Mouse (Mus musculus): ENCODE results near the gene Cd83. TPM values are rescaled to one million over a fixed set of nuclear protein-coding genes. Genes with fewer than 3 reads are reported as not detected.

Cd83 gene
- polyA plus RNA-seq, 1 experiment from 2014 or later: not detected

DNA sequence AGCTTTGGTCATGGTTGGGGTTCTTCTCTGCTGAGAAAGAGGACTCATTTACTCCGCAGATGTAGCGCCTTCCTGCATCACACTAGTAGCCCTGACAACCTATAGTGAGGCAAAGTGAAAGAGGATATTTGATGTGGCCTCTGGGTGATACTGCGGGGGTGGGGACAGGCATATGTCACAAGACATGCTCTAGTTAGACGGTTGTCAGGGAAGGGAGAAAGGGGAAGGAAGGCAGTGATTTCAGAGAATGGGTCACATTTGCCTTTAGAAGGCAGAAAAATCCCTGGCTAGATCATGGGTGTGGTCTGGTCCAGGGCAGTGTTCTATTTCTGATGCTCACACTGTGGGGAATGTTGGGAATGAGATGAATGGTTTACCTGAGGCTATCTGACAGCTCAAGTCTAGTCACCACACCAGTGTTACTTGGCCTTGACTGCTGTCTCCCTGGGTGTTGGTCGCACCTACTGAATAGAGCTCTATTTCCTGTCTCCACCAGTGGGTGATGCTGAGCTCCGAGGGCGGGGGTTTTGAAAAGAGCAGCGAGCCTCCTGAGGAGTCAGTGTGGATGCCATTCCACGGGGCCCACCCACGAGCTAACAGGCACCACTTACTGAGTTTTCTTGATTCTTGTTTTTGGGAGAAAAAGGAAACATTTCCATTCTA, 4.5 kb downstream of the Cd83 start:
- H3K27me3 ChIP-seq: peaks cover 18% of the 10 kb centered on the region
- in situ Hi-C loops (cut with MboI; ENCODE audit: low pct_unique_long_range_greater_than_20kb): no loop called here
- ATAC-seq (no peak), DNase-seq (ENCODE audit: low read depth, low spot score) (no peak)
- CTCF ChIA-PET: interaction anchor here (0.9 kb wide), 1 partner anchor 10 kb away, joined by 4 read pairs; no protein-coding TSS in a partner anchor
- POLR2A ChIA-PET: no interaction called here
- no peak for TF ChIP-seq CTCF (IDR thresholded peaks at IDR 0.05)

DNA sequence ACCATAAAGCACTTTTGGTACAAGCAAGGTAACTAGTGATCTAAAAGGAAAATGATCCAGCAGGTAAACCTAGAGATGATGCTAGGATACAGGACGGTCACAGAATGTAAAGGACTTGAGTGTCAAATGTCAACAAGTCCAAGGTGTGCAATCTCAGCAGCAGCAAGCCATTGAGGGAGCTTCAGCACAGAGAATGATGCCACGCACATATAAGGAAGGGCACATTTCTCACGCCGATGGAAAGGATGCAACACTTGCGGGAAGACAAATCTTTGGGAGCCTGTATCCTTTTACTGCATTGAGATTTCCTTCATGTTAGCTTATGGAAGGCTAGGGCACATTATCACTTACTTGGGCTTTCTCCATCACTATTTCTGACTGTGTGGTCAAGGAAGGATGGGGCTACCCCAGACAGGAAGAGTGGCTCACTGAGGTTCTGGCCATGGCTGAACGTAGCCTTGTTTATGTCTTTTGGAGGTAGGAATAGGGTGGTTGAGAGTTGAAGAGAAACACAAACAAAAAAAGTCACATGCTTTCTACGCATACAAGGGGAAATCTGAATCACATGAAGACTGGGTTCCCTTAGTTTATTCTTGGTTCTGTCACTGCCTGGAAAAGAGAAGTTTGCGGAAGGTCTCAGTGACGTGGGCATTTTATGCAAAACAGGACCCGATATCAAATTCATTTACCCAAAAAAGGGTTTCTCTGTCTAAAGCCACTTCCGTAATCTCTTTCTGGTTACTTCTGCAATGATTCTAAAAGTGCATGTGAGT, 5.8 kb downstream of the Cd83 start:
- POLR2A ChIA-PET: no interaction called here
- peaks cover 23% of the 10 kb centered on the region for H3K27me3 ChIP-seq
- DNase-seq (ENCODE audit: low read depth, low spot score) (no peak), ATAC-seq (no peak)
- CTCF ChIA-PET: interaction anchor here (1.4 kb wide), 1 partner anchor 11 kb away, joined by 6 read pairs; no protein-coding TSS in a partner anchor
- no peak for TF ChIP-seq CTCF (IDR thresholded peaks at IDR 0.05)
- in situ Hi-C loops (cut with MboI; ENCODE audit: low pct_unique_long_range_greater_than_20kb): no loop called here

DNA sequence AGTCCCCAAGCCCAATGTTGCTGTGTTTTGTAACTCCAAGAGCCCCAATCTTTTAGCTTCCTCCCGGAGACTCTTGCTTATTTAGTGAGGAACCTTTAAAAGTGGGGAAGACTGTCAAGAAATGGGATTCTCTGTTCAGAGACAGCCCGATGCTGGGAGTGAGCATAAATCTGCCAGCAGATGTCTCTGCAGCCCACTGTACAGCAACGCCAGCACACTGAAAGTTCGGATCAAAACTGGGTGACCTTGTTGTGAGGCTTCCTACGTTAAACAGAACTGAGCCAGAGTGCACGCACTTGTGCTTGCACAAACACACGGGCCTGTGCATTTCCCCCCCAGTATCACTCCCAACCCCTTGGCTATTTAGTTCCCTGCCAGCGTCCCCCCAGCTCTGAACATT, 10.8 kb downstream of the Cd83 start:
- H3K27me3 ChIP-seq: peaks cover 23% of the 10 kb centered on the region
- ChIA-PET CTCF (interaction anchor here (2.5 kb wide), 1 partner anchor 8 kb away, joined by 6 read pairs; no protein-coding TSS in a partner anchor), POLR2A (no interaction called here)
- ATAC-seq (no peak), DNase-seq (ENCODE audit: low read depth, low spot score) (no peak)
- in situ Hi-C loops (cut with MboI; ENCODE audit: low pct_unique_long_range_greater_than_20kb): no loop called here
- TF ChIP-seq CTCF (IDR thresholded peaks at IDR 0.05): peak; percentile 45

GRCm38 (mm10) chr13:43798655-43799054, 14.1 kb downstream of the Cd83 start:
- DNase-seq (ENCODE audit: low read depth, low spot score) (no peak), ATAC-seq (no peak)
- peaks cover 10% of the 10 kb centered on the region for H3K27me3 ChIP-seq
- in situ Hi-C loops (cut with MboI; ENCODE audit: low pct_unique_long_range_greater_than_20kb): no loop called here
- POLR2A ChIA-PET: no interaction called here
- CTCF ChIA-PET: interaction anchor here (1.0 to 1.4 kb wide), 2 partner anchors 10 to 16 kb away, joined by 4 read pairs; no protein-coding TSS in a partner anchor
- TF ChIP-seq CTCF (IDR thresholded peaks at IDR 0.05): no peak

DNA sequence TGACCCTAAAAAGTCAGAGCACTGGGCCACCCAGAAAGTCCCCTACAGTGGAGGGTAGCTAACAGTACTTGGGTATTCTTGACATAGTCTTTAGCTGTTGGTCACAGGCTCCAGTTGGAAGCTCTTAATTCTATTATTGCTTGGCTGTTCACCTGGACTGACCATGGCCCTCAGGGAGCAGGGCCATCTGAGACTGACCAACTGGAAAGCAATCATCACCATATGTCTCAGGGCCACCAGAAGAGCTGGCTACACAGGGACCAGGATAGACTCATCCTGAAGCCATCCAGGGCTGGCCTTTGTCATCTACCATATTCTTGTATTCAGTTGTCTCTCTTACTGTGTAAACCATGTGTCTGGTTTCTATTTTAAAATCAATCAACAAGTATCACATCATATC, 15.6 kb downstream of the Cd83 start:
- CTCF ChIA-PET: interaction anchor here (1.4 kb wide), 1 partner anchor 12 kb away, joined by 4 read pairs; no protein-coding TSS in a partner anchor
- no peaks in the 10 kb centered on the region for H3K27me3 ChIP-seq
- ATAC-seq: no peak
- no peak for DNase-seq (ENCODE audit: low read depth, low spot score)
- TF ChIP-seq CTCF (IDR thresholded peaks at IDR 0.05): no peak
- in situ Hi-C loops (cut with MboI; ENCODE audit: low pct_unique_long_range_greater_than_20kb): no loop called here
- POLR2A ChIA-PET: no interaction called here

DNA sequence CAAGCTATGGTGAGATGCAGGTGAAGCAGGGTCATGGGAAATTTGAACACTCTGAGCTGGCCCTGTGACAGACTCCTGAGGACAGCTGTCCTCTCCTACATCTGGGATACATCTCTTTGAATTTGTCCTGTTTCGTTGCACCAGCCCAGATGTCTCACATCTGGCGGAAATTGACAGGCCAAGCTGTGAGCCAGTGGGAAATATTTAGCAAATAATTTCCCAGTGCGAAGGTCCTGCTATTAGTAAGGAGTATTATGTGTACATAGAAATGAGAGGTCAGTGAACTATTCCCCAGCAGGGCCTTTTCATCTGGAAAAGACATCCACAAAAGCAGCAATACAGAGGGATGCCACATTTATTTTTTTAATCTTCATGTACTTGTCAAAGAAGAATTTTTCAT, 17.4 kb downstream of the Cd83 start:
- no peak for ATAC-seq
- ChIA-PET POLR2A (no interaction called here), CTCF (interaction anchor here (1.9 kb wide), 1 partner anchor 12 kb away, joined by 6 read pairs; no protein-coding TSS in a partner anchor)
- no peak for DNase-seq (ENCODE audit: low read depth, low spot score)
- no peaks in the 10 kb centered on the region for H3K27me3 ChIP-seq
- in situ Hi-C loops (cut with MboI; ENCODE audit: low pct_unique_long_range_greater_than_20kb): no loop called here
- no peak for TF ChIP-seq CTCF (IDR thresholded peaks at IDR 0.05)

GRCm38 (mm10) chr13:43802361-43803137, 18.0 kb downstream of the Cd83 start:
- H3K27me3 ChIP-seq: no peaks in the 10 kb centered on the region
- ATAC-seq (no peak), DNase-seq (ENCODE audit: low read depth, low spot score) (no peak)
- in situ Hi-C loops (cut with MboI; ENCODE audit: low pct_unique_long_range_greater_than_20kb): no loop called here
- TF ChIP-seq CTCF (IDR thresholded peaks at IDR 0.05): no peak
- CTCF ChIA-PET: interaction anchor here (1.0 to 2.4 kb wide), 3 partner anchors 9 to 12 kb away, joined by 3 to 6 read pairs (median 6); no protein-coding TSS in a partner anchor
- POLR2A ChIA-PET: interaction anchor here (0.8 kb wide), 1 partner anchor 25 kb away, joined by 4 read pairs; no protein-coding TSS in a partner anchor

DNA sequence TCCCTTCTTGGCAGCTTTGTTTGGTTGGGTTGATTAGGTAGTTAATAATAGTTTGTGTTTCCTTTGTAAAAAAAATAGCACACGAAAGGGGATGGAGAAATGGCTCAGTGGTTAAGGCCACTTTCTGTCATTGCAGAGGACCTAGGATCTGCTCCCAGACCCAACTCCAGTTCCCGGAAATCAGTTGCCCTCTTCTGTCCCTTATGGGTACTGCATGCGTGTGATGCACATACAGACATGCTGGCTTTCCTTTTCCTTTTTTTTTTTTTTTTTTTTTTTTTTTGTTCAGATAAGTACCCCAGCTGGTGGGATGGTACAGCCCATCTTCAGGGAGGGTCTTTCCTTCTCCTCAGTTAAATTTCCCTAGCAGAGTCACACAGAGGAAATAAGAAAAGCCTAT, 20.1 kb downstream of the Cd83 start:
- in situ Hi-C loops (cut with MboI; ENCODE audit: low pct_unique_long_range_greater_than_20kb): no loop called here
- H3K27me3 ChIP-seq: no peaks in the 10 kb centered on the region
- CTCF ChIA-PET: interaction anchor here (2.4 kb wide), 1 partner anchor 11 kb away, joined by 6 read pairs; no protein-coding TSS in a partner anchor
- no peak for TF ChIP-seq CTCF (IDR thresholded peaks at IDR 0.05)
- DNase-seq (ENCODE audit: low read depth, low spot score) (no peak), ATAC-seq (no peak)
- POLR2A ChIA-PET: no interaction called here

GRCm38 (mm10) chr13:43805159-43805758, 20.7 kb downstream of the Cd83 start:
- no peak for ATAC-seq
- in situ Hi-C loops (cut with MboI; ENCODE audit: low pct_unique_long_range_greater_than_20kb): no loop called here
- DNase-seq (ENCODE audit: low read depth, low spot score): no peak
- TF ChIP-seq CTCF (IDR thresholded peaks at IDR 0.05): no peak
- no peaks in the 10 kb centered on the region for H3K27me3 ChIP-seq
- ChIA-PET POLR2A (no interaction called here), CTCF (no interaction called here)

Data from Patski (cell line).